Mouse (Mus musculus): ENCODE data around the gene Pcna.

DNA sequence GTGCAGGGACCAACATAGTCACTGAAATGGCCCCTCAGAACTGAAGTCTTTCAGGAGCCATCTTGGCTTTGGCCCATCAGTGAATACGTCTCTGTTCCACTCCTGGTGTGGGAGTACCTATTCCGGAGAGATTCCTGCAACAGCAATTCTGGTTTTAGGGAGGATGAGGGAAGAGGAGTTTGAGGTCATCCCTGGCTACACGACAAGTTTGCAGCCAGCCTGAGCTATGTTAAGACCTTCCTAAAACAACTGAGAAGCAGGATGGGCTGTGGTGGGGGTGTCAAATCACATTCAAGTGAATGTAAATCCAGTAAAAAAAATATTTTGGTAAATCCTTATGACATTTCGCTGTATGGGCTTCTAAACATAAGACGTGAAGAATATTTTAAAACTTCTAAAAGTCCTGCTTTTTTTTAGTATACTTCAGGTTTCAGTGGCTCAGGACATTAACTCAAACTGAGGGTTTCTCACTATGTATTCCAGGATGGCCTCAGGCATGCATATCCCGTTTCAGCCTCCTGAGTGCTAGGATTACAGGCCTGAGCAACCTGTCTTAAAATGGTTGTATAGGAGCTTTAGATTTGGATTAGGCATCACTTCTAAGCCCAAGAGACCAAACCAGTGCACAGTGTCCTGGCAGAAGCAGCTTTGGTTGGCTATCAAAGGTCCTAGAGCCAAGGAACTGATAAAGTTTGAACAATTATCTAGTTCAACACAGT, 4.4 kb upstream of the Pcna start:
- TF ChIP-seq CTCF (IDR thresholded peaks at IDR 0.05; ENCODE audit: low read depth, low read length), result no peak
- no peak for TF ChIP-seq POLR2AphosphoS5 (IDR thresholded peaks at IDR 0.05; ENCODE audit: insufficient replicate concordance, low read depth, low read length)
- no peak for TF ChIP-seq GATA1 (IDR thresholded peaks at IDR 0.05; ENCODE audit: borderline replicate concordance, low read length)

Data from G1E (cell line).